Mouse (Mus musculus): ENCODE data around the gene Fcgr1. TPM values are rescaled to one million over a fixed set of nuclear protein-coding genes. Genes with fewer than 3 reads are reported as not detected.
A peak's percentile ranks its signal among the peaks of the same experiment; 100 is the strongest.
"Not testable (repeated sequence)": the region's sequence is repeated elsewhere in the genome, so short reads cannot be mapped to it uniquely, and the experiment has no call there.

Gene Fcgr1
- polyA plus RNA-seq, 1 experiment = 0.02 TPM

DNA sequence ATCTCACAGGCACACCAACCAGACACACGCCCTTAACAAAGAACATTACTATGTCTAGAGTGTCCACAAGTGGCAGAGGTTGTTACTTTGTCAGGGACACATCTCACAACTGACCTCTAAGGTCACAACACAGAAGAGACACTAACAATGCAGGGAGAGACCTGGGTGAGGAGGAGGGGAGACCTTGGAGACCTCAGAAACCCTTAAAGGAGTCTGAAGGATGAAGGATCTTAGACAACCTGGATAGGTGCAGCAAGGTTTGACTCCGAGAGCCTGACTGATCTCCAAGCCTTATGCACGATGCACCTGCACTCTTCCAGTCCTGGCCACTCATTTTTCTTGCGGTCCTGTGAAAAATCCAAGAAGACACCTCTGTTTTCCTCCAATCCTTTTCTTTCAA, 36.4 kb upstream of the Fcgr1 start:
- Histone ChIP-seq H3K79me2 (ENCODE audit: control insufficient read depth, insufficient read depth) (no peaks in the 10 kb centered on the region), H3K4me3 (ENCODE audit: insufficient read depth, poor library complexity, severe bottlenecking) (no peak overlapping the region), H3K27me3 (ENCODE audit: control insufficient read depth, insufficient read depth, insufficient read length) (no peaks in the 10 kb centered on the region), H3K79me3 (ENCODE audit: low read depth) (no peaks in the 10 kb centered on the region), H3ac (ENCODE audit: control insufficient read depth, insufficient read length, low read depth) (no peak overlapping the region), H3K36me3 (ENCODE audit: control insufficient read depth, insufficient read depth) (no peaks in the 10 kb centered on the region)
- TF ChIP-seq CTCF (IDR thresholded peaks at IDR 0.05; ENCODE audit: control insufficient read depth, insufficient read depth, insufficient read length) (no peak), MYOD1 (IDR thresholded peaks at IDR 0.05; ENCODE audit: control insufficient read depth, insufficient read length, low read depth) (no peak), MAX (IDR thresholded peaks at IDR 0.05) (no peak), USF1 (IDR thresholded peaks at IDR 0.05; ENCODE audit: low read depth) (no peak), CEBPB (IDR thresholded peaks at IDR 0.05; ENCODE audit: low read depth) (no peak), FOSL1 (IDR thresholded peaks at IDR 0.05; ENCODE audit: insufficient read depth, low read length, poor library complexity, severe bottlenecking) (no peak), MYOG (IDR thresholded peaks at IDR 0.05; ENCODE audit: control insufficient read depth, extremely low read depth, insufficient read length) (no peak)

DNA sequence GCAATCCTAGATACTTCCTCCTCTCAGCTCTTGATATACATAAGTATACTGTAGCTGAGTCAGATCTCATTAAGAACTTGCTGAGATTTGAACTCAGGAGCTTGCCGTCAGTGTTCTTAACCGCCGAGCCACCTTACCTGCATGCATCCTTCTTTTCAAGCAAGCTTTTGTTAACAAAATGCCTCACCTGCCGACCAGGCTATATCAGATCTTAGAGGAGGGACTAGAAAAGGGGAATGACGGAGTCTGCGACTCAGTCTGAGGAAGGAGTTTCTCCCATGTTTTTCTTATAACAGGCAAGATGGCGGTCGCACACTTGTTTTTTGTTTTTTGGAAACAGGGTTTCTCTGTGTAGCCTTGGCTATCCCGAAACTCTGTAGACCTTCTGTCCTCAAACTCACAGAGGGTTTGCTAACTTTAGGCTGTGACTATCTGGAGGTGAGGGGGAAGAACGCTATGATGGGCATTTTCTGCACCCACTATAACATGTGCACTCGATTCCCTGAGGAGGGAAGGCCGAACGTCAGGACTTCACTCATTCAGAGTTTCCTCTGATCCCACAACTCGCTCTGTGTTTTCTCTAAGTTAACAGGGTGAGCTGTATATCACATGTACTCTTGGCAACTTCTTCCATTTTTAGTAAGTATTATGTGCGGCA, 35.1 kb upstream of the Fcgr1 start:
- no peak for TF ChIP-seq CEBPB (IDR thresholded peaks at IDR 0.05; ENCODE audit: low read depth)
- TF ChIP-seq MYOD1 (IDR thresholded peaks at IDR 0.05; ENCODE audit: control insufficient read depth, insufficient read length, low read depth) = no peak
- no peak for TF ChIP-seq FOSL1 (IDR thresholded peaks at IDR 0.05; ENCODE audit: insufficient read depth, low read length, poor library complexity, severe bottlenecking)
- no peak for TF ChIP-seq USF1 (IDR thresholded peaks at IDR 0.05; ENCODE audit: low read depth)
- TF ChIP-seq MAX (IDR thresholded peaks at IDR 0.05) = no peak
- no peak for TF ChIP-seq MYOG (IDR thresholded peaks at IDR 0.05; ENCODE audit: control insufficient read depth, extremely low read depth, insufficient read length)
- no peak for TF ChIP-seq CTCF (IDR thresholded peaks at IDR 0.05; ENCODE audit: control insufficient read depth, insufficient read depth, insufficient read length)
- Histone ChIP-seq H3K36me3 (ENCODE audit: control insufficient read depth, insufficient read depth) (no peaks in the 10 kb centered on the region), H3ac (ENCODE audit: control insufficient read depth, insufficient read length, low read depth) (no peak overlapping the region), H3K4me3 (ENCODE audit: insufficient read depth, poor library complexity, severe bottlenecking) (no peak overlapping the region), H3K79me3 (ENCODE audit: low read depth) (no peaks in the 10 kb centered on the region), H3K79me2 (ENCODE audit: control insufficient read depth, insufficient read depth) (no peaks in the 10 kb centered on the region), H3K27me3 (ENCODE audit: control insufficient read depth, insufficient read depth, insufficient read length) (no peaks in the 10 kb centered on the region)

DNA sequence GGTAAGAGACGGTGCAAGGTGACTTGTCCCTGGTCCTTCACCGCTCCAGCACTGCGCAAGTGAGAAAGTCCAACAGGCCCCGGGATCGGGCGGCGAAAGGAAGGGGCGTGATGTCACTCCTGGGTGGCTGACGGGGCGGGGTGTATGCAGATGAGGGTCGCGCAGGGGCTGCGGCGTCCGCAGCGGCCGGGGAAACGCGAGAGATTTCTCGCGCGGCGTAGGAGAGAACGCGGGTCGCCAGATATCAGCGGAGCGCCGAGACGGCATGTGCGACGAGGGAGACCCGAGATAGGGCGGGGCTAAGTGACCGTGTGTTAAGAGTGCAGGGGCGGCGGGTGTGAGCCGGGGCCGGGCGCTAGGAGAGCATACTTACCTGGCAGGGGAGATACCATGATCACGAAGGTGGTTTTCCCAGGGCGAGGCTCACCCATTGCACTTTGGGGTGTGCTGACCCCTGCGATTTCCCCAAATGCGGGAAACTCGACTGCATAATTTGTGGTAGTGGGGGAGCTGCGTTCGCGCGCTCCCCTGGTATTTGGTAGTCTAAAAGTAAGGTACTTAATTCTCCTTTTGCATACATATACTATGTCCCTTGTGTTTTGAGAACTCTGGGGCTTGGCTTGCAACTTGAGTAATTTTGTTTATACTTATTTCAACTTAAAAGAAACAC, 34.4 kb upstream of the Fcgr1 start:
- H3K79me3 ChIP-seq (ENCODE audit: low read depth); H3K36me3 ChIP-seq (ENCODE audit: control insufficient read depth, insufficient read depth); H3K27me3 ChIP-seq (ENCODE audit: control insufficient read depth, insufficient read depth, insufficient read length); H3K79me2 ChIP-seq (ENCODE audit: control insufficient read depth, insufficient read depth): not testable (repeated sequence)
- Histone ChIP-seq H3K4me3 (ENCODE audit: insufficient read depth, poor library complexity, severe bottlenecking) (peak overlapping the region; percentile 25), H3ac (ENCODE audit: control insufficient read depth, insufficient read length, low read depth) (peak overlapping the region; percentile 48)
- TF ChIP-seq CEBPB (IDR thresholded peaks at IDR 0.05; ENCODE audit: low read depth) = peak; percentile 56

DNA sequence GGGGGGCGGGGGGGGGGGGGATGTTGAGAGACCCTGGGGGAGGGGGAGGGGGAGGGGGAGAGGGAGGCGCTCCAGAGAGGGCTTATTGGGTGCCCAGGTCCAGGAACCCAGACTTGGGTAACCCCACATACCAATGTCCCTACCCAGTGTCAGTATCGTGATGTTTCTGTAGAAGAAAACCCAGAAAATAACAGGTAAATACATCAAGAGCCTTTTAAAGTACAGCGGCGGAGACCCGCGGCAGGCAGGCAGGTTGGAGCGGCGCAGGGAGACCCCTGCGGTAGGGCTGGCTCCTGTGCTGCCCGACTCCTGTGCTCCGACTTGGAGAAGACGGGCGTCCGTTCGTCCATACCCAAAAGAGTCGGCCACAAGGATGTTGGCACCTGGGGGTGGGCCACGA, 33.9 kb upstream of the Fcgr1 start:
- Histone ChIP-seq H3K79me3 (ENCODE audit: low read depth) (no peaks in the 10 kb centered on the region), H3K79me2 (ENCODE audit: control insufficient read depth, insufficient read depth) (no peaks in the 10 kb centered on the region), H3K36me3 (ENCODE audit: control insufficient read depth, insufficient read depth) (no peaks in the 10 kb centered on the region), H3K4me3 (ENCODE audit: insufficient read depth, poor library complexity, severe bottlenecking) (no peak overlapping the region), H3K27me3 (ENCODE audit: control insufficient read depth, insufficient read depth, insufficient read length) (no peaks in the 10 kb centered on the region), H3ac (ENCODE audit: control insufficient read depth, insufficient read length, low read depth) (peak overlapping the region; percentile 44)
- no peak for TF ChIP-seq CEBPB (IDR thresholded peaks at IDR 0.05; ENCODE audit: low read depth)
- no peak for TF ChIP-seq MYOG (IDR thresholded peaks at IDR 0.05; ENCODE audit: control insufficient read depth, extremely low read depth, insufficient read length)
- TF ChIP-seq USF1 (IDR thresholded peaks at IDR 0.05; ENCODE audit: low read depth) = no peak
- TF ChIP-seq CTCF (IDR thresholded peaks at IDR 0.05; ENCODE audit: control insufficient read depth, insufficient read depth, insufficient read length) = no peak
- TF ChIP-seq MYOD1 (IDR thresholded peaks at IDR 0.05; ENCODE audit: control insufficient read depth, insufficient read length, low read depth) = no peak
- TF ChIP-seq MAX (IDR thresholded peaks at IDR 0.05) = no peak
- TF ChIP-seq FOSL1 (IDR thresholded peaks at IDR 0.05; ENCODE audit: insufficient read depth, low read length, poor library complexity, severe bottlenecking) = no peak

DNA sequence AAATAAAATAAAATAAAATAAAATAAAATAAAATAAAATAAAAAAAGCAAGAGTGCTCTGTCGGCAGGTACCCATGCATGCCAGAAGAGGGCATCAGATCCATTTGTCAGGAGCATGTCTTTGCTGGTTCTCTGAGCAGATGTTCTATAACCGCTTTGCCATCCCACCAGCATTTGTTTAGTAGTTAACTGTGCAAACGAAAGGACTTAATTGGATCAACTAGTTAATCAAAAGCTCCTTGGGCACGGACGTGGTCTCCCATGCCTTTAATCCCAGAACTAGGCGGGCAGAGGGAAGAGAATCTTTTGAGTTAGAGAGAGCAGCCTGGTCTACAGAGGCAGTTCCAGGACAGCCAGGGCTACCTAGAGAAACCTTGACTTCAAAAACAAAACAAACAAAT, 33.4 kb upstream of the Fcgr1 start:
- Histone ChIP-seq H3K4me3 (ENCODE audit: insufficient read depth, poor library complexity, severe bottlenecking) (no peak overlapping the region), H3K79me2 (ENCODE audit: control insufficient read depth, insufficient read depth) (no peaks in the 10 kb centered on the region), H3K27me3 (ENCODE audit: control insufficient read depth, insufficient read depth, insufficient read length) (no peaks in the 10 kb centered on the region), H3K79me3 (ENCODE audit: low read depth) (no peaks in the 10 kb centered on the region), H3ac (ENCODE audit: control insufficient read depth, insufficient read length, low read depth) (no peak overlapping the region), H3K36me3 (ENCODE audit: control insufficient read depth, insufficient read depth) (no peaks in the 10 kb centered on the region)
- TF ChIP-seq CTCF (IDR thresholded peaks at IDR 0.05; ENCODE audit: control insufficient read depth, insufficient read depth, insufficient read length) (peak; percentile 87), FOSL1 (IDR thresholded peaks at IDR 0.05; ENCODE audit: insufficient read depth, low read length, poor library complexity, severe bottlenecking) (no peak), MYOG (IDR thresholded peaks at IDR 0.05; ENCODE audit: control insufficient read depth, extremely low read depth, insufficient read length) (no peak)

DNA sequence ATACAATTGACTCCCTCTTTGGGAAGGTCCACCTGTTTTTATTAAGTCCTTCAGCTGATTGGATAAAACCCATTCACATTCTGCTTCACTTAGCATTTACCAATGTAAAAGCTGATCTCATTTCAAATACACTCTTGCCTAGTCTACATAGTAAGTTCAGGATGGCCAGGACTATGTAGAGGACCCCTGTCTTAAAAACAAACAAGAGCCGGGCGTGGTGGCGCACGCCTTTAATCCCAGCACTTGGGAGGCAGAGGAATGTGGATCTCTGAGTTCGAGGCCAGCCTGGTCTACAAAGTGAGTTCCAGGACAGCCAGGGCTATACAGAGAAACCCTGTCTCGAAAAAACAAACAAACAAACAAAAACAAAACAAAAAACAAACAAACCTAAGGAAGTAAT, 30.0 kb upstream of the Fcgr1 start:
- not testable (repeated sequence) for H3K79me2 ChIP-seq (ENCODE audit: control insufficient read depth, insufficient read depth); H3K27me3 ChIP-seq (ENCODE audit: control insufficient read depth, insufficient read depth, insufficient read length); H3ac ChIP-seq (ENCODE audit: control insufficient read depth, insufficient read length, low read depth); H3K4me3 ChIP-seq (ENCODE audit: insufficient read depth, poor library complexity, severe bottlenecking); H3K36me3 ChIP-seq (ENCODE audit: control insufficient read depth, insufficient read depth); H3K79me3 ChIP-seq (ENCODE audit: low read depth)

All from C2C12 (cell line).